Mouse (Mus musculus) activated CD4-positive, CD25-positive, alpha-beta regulatory T cell, adult 4 months (primary cell): ENCODE data around the gene Mcm9. TPM values are rescaled to one million over a fixed set of nuclear protein-coding genes. Genes with fewer than 3 reads are reported as not detected.
"Not testable (repeated sequence)": the region's sequence is repeated elsewhere in the genome, so short reads cannot be mapped to it uniquely, and the experiment has no call there.

Experiments
- ATAC-seq: one replicate; pipeline ENCODE4 v1.8.0; 2017
- polyA plus RNA-seq, 2 experiments: library from polyadenylated mRNA; unstranded; fragments of 100-300 nt; shearing (Covaris generic); gene quantifications; one replicate each; pipeline ENCODE4 v1.2.1; 2017

Gene Mcm9
- polyA plus RNA-seq, 2 experiments from 2014 or later: 3.5 to 5.2 TPM

DNA sequence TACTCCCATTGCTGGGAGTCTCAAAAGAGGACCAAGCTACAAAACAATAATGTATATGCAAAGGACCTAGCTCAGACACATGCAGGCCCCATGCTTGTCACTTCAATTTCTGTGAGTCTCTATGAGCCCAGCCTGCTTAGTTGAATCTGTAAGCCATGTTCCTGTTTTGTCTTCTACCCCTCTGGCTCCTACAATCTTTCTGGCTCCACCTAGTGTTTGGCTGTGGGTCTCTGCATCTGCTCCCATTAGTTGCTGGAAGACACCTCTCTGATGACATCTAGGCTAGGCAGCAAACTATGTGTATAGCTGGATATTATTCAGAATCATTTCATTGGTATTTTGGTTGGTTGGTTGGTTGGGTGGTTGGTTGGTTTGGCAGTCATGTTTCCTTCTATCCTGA, 130.7 kb downstream of the Mcm9 start:
- no peak for ATAC-seq

DNA sequence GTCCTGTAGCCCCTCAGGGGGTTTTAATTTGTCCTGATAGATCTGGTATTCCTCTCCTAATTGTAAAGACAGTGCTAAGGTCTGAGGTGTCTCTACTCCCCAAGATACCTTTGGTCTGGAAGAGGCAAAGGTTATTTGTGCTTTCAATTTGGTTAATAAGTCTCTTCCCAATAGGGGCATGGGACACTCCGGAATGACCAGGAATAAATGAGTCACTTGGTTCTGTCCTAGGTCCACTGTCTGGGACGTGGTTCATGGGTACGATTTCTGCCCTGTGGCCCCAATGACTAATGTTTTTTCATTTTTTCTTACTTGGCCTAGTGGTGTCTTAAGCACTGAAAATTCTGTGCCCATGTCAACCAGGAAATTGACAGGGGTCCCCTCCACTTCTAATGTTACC, 134.9 kb downstream of the Mcm9 start:
- ATAC-seq: not testable (repeated sequence)

DNA sequence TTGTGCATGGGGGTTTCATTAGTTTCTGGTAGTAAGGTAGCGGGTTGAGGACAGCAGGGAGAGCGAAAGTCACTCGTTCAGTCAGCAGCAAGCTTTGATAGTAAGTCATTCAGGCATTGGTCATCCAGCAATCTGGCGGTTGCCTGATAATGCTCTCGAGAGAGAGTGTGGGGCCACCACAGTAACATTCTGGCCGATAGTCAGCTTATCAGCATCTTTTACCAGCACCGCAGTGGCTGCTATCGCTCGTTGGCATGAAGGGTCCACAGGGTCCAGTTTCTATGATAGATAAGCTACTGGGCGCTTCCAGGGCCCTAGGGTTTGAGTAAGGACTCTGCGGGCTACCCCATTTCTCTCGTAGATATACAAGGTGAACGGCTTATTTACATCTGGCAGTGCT, 136.3 kb downstream of the Mcm9 start:
- no peak for ATAC-seq

Other genes starting within 250 kb of the Mcm9 start
- gene Asf1a, start 33.7 kb downstream of the Mcm9 start, polyA plus RNA-seq: 1 to 10 TPM; 7.2 to 9.1 TPM
- not detected for gene Fam184a, start 120.7 kb upstream of the Mcm9 start, polyA plus RNA-seq